Mouse (Mus musculus) spleen, adult 10 weeks (tissue): ENCODE data around the gene Slc23a3. TPM values are rescaled to one million over a fixed set of nuclear protein-coding genes. Genes with fewer than 3 reads are reported as not detected.

Experiments
- polyA plus RNA-seq: library from polyadenylated mRNA; stranded (reverse); fragments of 350-450 nt; fragmentation: Illumina TruSeq; extraction: RNeasy Lipid Tissue Mini Kit (QIAGEN cat#74804); gene quantifications from one replicate; pipeline ENCODE4 v1.2.3, GENCODE M21; 2015; ENCODE audit warnings: low replicate concordance; ENCODE audit not compliant: insufficient read depth

Slc23a3 gene
- polyA plus RNA-seq: 0.33 TPM

GRCm38 (mm10) chr1:75133421-75134207 is at the start of gene Slc23a3:
Slc23a3 (minus strand) TSS chr1:75133890.

GRCm38 (mm10) chr1:75180105-75180590 is 46.5 kb upstream of the Slc23a3 start, which contains the start of gene Abcb6:
Abcb6 (minus strand) TSS chr1:75180392.

GRCm38 (mm10) chr1:75168472-75169464 is 35.1 kb upstream of the Slc23a3 start, which contains the start of gene Zfand2b:
Zfand2b (plus strand) TSS chr1:75168646.

DNA sequence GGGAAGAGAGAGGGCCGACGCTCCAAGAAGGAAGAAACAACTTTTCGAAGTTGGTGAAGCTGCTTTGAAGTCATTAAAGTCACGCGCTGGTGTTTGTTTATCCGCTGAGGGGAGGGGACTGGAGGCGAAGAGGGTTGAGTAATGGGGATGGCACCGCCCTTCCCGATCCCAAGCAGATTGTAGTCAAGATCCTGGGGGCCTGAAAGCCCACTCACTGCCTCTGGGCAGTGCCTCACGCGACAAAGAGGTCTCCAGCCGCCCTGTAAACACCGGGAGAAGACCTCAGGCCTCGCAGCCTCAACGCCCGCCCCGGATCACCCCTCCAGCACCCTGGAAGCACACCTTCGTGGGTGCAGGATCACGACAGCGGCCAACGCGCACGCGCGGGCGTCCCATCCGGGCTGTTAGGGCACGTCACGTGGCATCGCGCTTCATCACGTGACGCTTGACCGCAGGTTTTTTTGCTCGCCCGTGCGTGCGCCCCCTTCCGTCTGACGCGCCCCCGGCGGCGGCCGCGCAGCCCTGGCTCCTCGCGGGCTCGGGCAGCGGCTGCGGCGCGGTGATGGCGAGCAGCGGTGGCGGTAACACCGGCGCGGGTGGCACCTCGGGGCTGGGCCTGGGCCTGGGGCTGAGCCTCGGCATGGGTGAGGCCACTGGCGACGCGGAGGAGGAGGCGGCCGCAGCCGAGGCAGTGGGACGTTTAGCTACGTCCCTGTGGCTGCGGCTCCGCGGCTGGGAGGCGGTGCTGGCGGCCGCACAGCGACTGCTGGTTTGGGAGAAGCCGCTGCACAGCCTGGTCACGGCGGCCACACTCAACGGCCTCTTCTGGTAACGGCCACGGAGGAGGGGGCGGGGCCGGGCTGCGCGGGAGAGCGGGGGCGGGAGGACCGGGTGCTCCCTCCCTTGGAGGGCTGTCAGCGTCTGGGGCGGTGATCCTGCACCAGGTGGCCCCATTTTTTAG is 8.9 kb upstream of the Slc23a3 start, which contains the start of the genes Cnppd1 and Retreg2:
TSS of gene Cnppd1 (minus strand) at position 411 of the 961 bp plus-strand sequence.
TSS of gene Retreg2 (plus strand) at position 478 of the 961 bp plus-strand sequence.

GRCm38 (mm10) chr1:75124346-75125321 is 9.1 kb downstream of the Slc23a3 start, which contains the start of gene Nhej1:
Nhej1 (minus strand) TSS chr1:75125200.

Other genes with a start within 250 kb of the Slc23a3 start
- gene Fev, start 248.5 kb downstream of the Slc23a3 start, polyA plus RNA-seq: not detected
- gene Cryba2, start 240.7 kb downstream of the Slc23a3 start, polyA plus RNA-seq: not detected
- gene Cfap65, start 198.3 kb downstream of the Slc23a3 start, polyA plus RNA-seq: not detected
- gene Ihh, start 182.2 kb downstream of the Slc23a3 start, polyA plus RNA-seq: not detected
- gene Nhej1, start 8.7 kb downstream of the Slc23a3 start, polyA plus RNA-seq: 5.4 TPM
- 63.6 TPM for gene Cnppd1, start 8.8 kb upstream of the Slc23a3 start, polyA plus RNA-seq
- 43.0 TPM for gene Retreg2, start 8.9 kb upstream of the Slc23a3 start, polyA plus RNA-seq
- 16.0 TPM for gene Zfand2b, start 34.8 kb upstream of the Slc23a3 start, polyA plus RNA-seq
- 7.9 TPM for gene Abcb6, start 46.5 kb upstream of the Slc23a3 start, polyA plus RNA-seq
- 38.1 TPM for gene Ankzf1, start 58.3 kb upstream of the Slc23a3 start, polyA plus RNA-seq
- gene Atg9a, start 58.3 kb upstream of the Slc23a3 start, polyA plus RNA-seq: 12.6 TPM
- 25.5 TPM for gene Glb1l, start 76.9 kb upstream of the Slc23a3 start, polyA plus RNA-seq
- gene Stk16, start 76.9 kb upstream of the Slc23a3 start, polyA plus RNA-seq: 82.7 TPM
- gene Tuba4a, start 86.0 kb upstream of the Slc23a3 start, polyA plus RNA-seq: 76.6 TPM
- gene A630095N17Rik, start 98.2 kb upstream of the Slc23a3 start, polyA plus RNA-seq: not detected
- gene Dnajb2, start 102.5 kb upstream of the Slc23a3 start, polyA plus RNA-seq: 31.4 TPM
- gene Ptprn, start 130.6 kb upstream of the Slc23a3 start, polyA plus RNA-seq: not detected
- not detected for gene Resp18, start 144.5 kb upstream of the Slc23a3 start, polyA plus RNA-seq
- gene Dnpep, start 184.1 kb upstream of the Slc23a3 start, polyA plus RNA-seq: 14.7 TPM
- 23.7 TPM for gene Des, start 226.4 kb upstream of the Slc23a3 start, polyA plus RNA-seq
- gene Speg, start 241.4 kb upstream of the Slc23a3 start, polyA plus RNA-seq: 4.5 TPM